Mouse (Mus musculus) adrenal gland, adult 18-20 months (tissue): ENCODE results near the gene Acoxl. TPM values are rescaled to one million over a fixed set of nuclear protein-coding genes. Genes with fewer than 3 reads are reported as not detected.

Experiments used
- DNase-seq, 2 experiments: peaks; one replicate each; pipeline ENCODE4 v3.0.0; 2021 to 2022; ENCODE audit warnings: low spot score in 2 of 2
- total RNA-seq, 2 experiments: library from RNA; stranded (reverse); gene quantifications; 1 replicate in 1 of 2; 2 replicates in 1 of 2; pipeline ENCODE4 v1.2.3; 2021

The Acoxl gene
- total RNA-seq, 2 experiments from 2014 or later = 0.38 to 1.2 TPM

GRCm38 (mm10) chr2:128104815-128105214 lies 266.1 kb downstream of the Acoxl start:
- no peak for DNase-seq

- DNase-seq = no peak
Measured at GRCm38 (mm10) chr2:128105651-128106050, 267.0 kb downstream of the Acoxl start.

- no peak for DNase-seq
Measured at GRCm38 (mm10) chr2:128111537-128111936, 272.9 kb downstream of the Acoxl start.

GRCm38 (mm10) chr2:128114621-128115020 lies 275.9 kb downstream of the Acoxl start:
- DNase-seq = no peak

- DNase-seq = no peak
Measured at GRCm38 (mm10) chr2:128115579-128115978, 276.9 kb downstream of the Acoxl start.

GRCm38 (mm10) chr2:128117605-128118004 lies 278.9 kb downstream of the Acoxl start:
- no peak for DNase-seq

- no peak for DNase-seq
Measured at GRCm38 (mm10) chr2:128118971-128119370, 280.3 kb downstream of the Acoxl start.

GRCm38 (mm10) chr2:128122491-128122890 lies 283.8 kb downstream of the Acoxl start:
- peak; percentile 45 to 61 for DNase-seq

- peak; percentile 31 to 48 for DNase-seq
Measured at GRCm38 (mm10) chr2:128122891-128123771, 284.5 kb downstream of the Acoxl start.

GRCm38 (mm10) chr2:128123921-128124683 lies 285.4 kb downstream of the Acoxl start:
- peak in 1 of 2 experiments; percentile 29 for DNase-seq

- DNase-seq = no peak
Measured at GRCm38 (mm10) chr2:128124693-128125092, 286.0 kb downstream of the Acoxl start.

GRCm38 (mm10) chr2:128125635-128126470 lies 287.2 kb downstream of the Acoxl start, which contains the start of gene Bcl2l11:
Gene Bcl2l11, plus strand, starts transcription at chr2:128126038.
- DNase-seq = peak; percentile 98 to 99

GRCm38 (mm10) chr2:128126591-128127051 lies 287.9 kb downstream of the Acoxl start:
- peak; percentile 31 to 42 for DNase-seq

GRCm38 (mm10) chr2:128127121-128127671 lies 288.5 kb downstream of the Acoxl start:
- peak; percentile 93 to 95 for DNase-seq

- DNase-seq = peak; percentile 66 to 70
Measured at GRCm38 (mm10) chr2:128127691-128128292, 289.1 kb downstream of the Acoxl start.

GRCm38 (mm10) chr2:128128532-128128931 lies 289.9 kb downstream of the Acoxl start:
- DNase-seq = no peak

GRCm38 (mm10) chr2:128131503-128131902 lies 292.8 kb downstream of the Acoxl start:
- no peak for DNase-seq

GRCm38 (mm10) chr2:128132635-128133034 lies 294.0 kb downstream of the Acoxl start:
- no peak for DNase-seq

- no peak for DNase-seq
Measured at GRCm38 (mm10) chr2:128133865-128134264, 295.2 kb downstream of the Acoxl start.

GRCm38 (mm10) chr2:128134474-128134873 lies 295.8 kb downstream of the Acoxl start:
- DNase-seq = no peak
